Mouse (Mus musculus) spleen, adult 2 months (tissue): Measurements from ENCODE around the gene Mrc2. TPM values are rescaled to one million over a fixed set of nuclear protein-coding genes. Genes with fewer than 3 reads are reported as not detected.

Experiments
- DNase-seq, 2 experiments: peaks; one replicate each; pipeline versions ENCODE4 v3.0.0 to v3.0.0-alpha.2; 2012 to 2021; ENCODE audit warnings: low spot score in 2 of 2, low read depth in 1 of 2
- H3K27ac ChIP-seq: fragments of 200-500 bp; 2 replicates; pipeline ENCODE4 v1.5.1; 2012; ENCODE audit warnings: low read length, inconsistent platforms; ENCODE audit not compliant: insufficient read depth
- H3K27me3 ChIP-seq: fragments of 200-500 bp; 2 replicates; pipeline ENCODE4 v1.6.1; 2012; ENCODE audit warnings: mild to moderate bottlenecking, moderate library complexity, low read length, inconsistent platforms; ENCODE audit not compliant: control insufficient read depth, insufficient read depth
- H3K36me3 ChIP-seq: fragments of 200-500 bp; 2 replicates; pipeline ENCODE4 v1.6.1; 2012; ENCODE audit warnings: mild to moderate bottlenecking, low read length, inconsistent platforms; ENCODE audit not compliant: control insufficient read depth, insufficient read depth
- H3K4me1 ChIP-seq: fragments of 200-500 bp; 2 replicates; pipeline ENCODE4 v1.6.1; 2011; ENCODE audit warnings: inconsistent platforms; ENCODE audit not compliant: control insufficient read depth, insufficient read depth, insufficient read length
- H3K4me3 ChIP-seq: fragments of 200-500 bp; 2 replicates; pipeline ENCODE4 v1.5.1; 2011; ENCODE audit warnings: mild to moderate bottlenecking, inconsistent platforms; ENCODE audit not compliant: insufficient read depth, insufficient read length; ENCODE audit errors: extremely low read depth
- CTCF ChIP-seq: fragments of 200-500 bp; IDR thresholded peaks from 2 replicates; pipeline ENCODE4 v1.5.1; 2011; ENCODE audit warnings: mild to moderate bottlenecking, inconsistent platforms; ENCODE audit not compliant: insufficient read depth, insufficient read length, insufficient replicate concordance; ENCODE audit errors: extremely low read depth
- POLR2A ChIP-seq: fragments of 200-500 bp; IDR thresholded peaks from 2 replicates; pipeline ENCODE4 v1.6.1; 2011; ENCODE audit warnings: low read depth, low read length, inconsistent platforms
- WGBS: fragments of 180-500 bp; shearing (Covaris S2); methylation state at CpG from one replicate; pipeline ENCODE4 v1.1.7; 2018; 5-methylcytosine and 5-hydroxymethylcytosine counted together
- polyA plus RNA-seq: library from polyadenylated mRNA; depleted of rRNA; stranded (reverse); fragments of >200 nt; gene quantifications from 2 replicates; pipeline ENCODE4 v1.2.3, GENCODE M21; 2012

Gene Mrc2
- polyA plus RNA-seq, 1 experiment: 5.9 TPM

DNA sequence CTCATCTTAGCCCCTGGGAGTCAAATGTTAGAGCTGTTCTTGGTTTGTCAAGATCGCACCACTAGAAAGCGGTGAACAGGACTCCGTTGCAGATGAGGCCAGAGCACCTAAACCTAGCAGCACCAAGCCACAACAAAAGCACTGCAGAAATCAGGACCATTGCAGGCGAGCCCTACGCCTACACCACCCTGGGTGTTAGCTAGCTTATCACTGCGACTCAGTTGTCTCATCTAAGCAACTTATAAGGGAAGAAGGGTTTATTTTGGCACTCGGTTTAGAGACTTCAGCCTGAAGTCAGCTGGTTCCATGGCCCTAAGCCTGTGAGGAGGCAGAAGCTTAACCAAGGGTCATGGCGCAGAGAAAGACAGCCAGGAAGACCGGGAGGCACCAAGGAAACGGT is 3.6 kb downstream of the Mrc2 start:
- no peak overlapping the region for H3K27ac ChIP-seq
- no peaks in the 10 kb centered on the region for H3K36me3 ChIP-seq
- H3K27me3 ChIP-seq: peaks cover 10% of the 10 kb centered on the region
- 89% methylated on average over 10 of the region's 10 CpGs for WGBS
- TF ChIP-seq POLR2A (no peak), CTCF (no peak)
- no peak for DNase-seq
- H3K4me1 ChIP-seq: peaks cover 6% of the 10 kb centered on the region
- H3K4me3 ChIP-seq: no peak overlapping the region

DNA sequence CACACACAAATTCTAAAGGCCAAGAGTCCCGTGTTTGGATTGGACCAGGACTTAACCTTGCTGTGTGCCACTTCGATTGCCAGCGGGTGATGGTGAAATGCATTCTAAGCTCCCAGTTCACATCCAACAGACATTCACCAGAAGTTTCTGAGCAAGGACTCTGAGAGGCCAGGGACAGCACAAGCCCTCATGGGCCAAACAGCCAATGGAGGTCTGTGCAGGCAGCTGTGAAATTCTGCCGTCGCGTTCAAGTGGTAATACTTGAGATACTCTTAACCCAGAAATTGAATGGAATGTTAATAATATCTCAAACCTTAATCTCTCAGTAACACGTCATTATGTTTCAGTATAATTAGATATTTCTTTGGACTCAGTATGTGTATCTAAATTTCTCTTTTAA is 17.8 kb downstream of the Mrc2 start:
- no peaks in the 10 kb centered on the region for H3K36me3 ChIP-seq
- 90% methylated on average over 7 of the region's 7 CpGs for whole genome bisulfite sequencing

DNA sequence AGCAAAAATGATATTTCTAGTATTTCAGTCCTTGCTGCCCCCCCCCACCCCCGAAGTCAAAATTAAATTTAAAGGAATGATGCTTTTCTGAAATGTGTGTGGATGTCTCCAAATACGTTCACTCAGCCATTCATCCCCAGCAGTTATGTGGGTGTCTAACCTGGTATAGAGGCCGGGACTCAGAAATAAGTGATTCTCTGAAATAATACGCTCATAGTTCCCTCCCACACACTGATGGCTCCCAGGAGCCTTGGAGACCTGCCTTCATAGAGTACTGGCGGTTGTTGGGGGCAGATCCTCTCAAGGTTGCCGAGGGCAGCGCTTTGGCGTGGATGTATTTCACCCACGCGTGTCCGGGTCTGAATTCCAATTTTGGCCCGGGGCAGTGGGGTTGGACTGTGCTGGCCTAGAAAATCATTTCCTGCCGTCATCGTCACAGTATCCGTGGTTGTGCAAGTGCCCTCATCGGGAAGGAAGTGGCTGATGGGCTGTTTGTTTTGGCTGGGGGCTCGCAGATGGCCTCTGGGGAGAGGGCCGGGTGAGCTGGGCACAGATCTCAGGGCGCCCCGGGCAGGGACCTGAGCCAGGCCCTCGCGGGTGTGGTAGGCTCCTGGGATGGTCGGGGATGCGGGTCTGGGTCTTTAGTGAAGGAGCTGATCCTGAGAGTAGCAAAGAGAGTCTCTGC is 19.0 kb downstream of the Mrc2 start:
- Histone ChIP-seq H3K36me3 (no peaks in the 10 kb centered on the region), H3K4me1 (no peaks in the 10 kb centered on the region), H3K27ac (no peak overlapping the region), H3K27me3 (no peaks in the 10 kb centered on the region), H3K4me3 (no peak overlapping the region)
- WGBS: 14% methylated on average over 24 of the region's 24 CpGs
- TF ChIP-seq POLR2A (no peak), CTCF (no peak)
- no peak for DNase-seq

More for the DNA sequence above, 17.8 kb downstream of the Mrc2 start:
- no peak for TF ChIP-seq CTCF
- TF ChIP-seq POLR2A: no peak
- H3K27me3 ChIP-seq: no peaks in the 10 kb centered on the region
- H3K4me3 ChIP-seq: no peak overlapping the region
- no peaks in the 10 kb centered on the region for H3K4me1 ChIP-seq
- no peak overlapping the region for H3K27ac ChIP-seq
- DNase-seq: no peak

DNA sequence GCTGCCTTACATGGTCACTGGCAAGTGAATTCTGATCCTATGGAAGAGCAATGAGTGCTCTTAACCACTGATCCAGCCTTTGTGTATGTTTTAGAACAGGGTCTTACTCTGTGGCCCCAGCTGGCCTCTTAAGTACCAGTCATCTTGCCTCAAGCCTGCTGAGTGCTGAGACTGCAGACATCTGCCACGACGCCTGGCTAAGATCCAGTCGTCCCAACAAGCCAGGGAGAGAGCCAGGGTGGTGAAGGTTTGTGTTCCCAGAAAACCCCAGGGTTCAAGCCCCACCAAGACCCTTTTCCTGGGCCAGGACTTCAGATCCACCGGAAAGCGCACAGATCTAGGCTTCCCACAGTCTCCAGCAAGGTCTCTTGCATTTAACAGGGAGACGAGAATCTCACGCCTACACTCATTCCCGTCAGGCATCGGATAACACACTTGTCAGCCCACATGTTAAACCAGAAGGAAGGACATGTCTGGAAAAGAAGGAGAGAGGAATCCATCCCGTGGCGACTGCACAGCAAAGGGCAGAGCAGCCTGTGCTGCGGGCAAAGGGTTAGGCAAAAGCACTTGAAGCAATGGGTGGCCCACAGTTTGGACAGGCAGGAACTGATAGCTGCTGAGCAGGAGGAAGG is 20.0 kb downstream of the Mrc2 start:
- TF ChIP-seq POLR2A: no peak
- no peak for TF ChIP-seq CTCF
- Histone ChIP-seq H3K36me3 (no peaks in the 10 kb centered on the region), H3K27ac (no peak overlapping the region), H3K4me3 (no peak overlapping the region), H3K27me3 (no peaks in the 10 kb centered on the region), H3K4me1 (no peaks in the 10 kb centered on the region)
- 76% methylated on average over 12 of the region's 12 CpGs for WGBS
- no peak for DNase-seq

DNA sequence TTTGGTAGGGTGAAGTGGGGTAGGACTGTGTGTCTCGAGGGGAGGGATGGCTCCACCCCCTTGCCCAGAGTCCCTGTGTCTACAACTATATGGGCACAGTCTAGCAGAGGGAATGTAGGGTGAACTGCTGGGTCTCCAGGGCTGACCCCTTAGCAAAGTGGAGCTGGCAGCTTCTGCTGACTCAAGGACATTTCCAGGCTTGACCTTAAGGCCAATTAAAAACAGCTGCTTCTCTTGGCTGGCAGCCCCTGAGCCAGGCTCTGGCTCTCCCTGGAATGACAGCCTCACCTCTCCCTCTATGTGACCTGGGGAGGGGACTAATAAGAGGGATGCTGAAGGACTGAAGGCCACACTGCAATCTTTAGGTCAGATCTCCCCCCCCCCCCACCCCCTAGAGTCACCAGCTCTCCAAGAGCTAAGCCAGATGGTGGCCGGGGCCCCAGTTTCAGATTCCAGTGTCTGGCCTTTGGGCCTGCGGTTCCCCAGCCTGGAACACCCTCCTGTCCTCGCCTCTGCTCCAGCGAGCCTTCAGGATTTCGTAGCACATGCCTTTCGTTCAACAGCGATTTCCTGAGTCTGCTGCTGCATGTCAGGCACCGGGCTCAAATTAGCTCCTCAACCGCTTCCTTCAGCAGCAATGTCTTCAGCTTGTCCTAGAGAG is 20.7 kb downstream of the Mrc2 start:
- Histone ChIP-seq H3K4me1 (no peaks in the 10 kb centered on the region), H3K27me3 (no peaks in the 10 kb centered on the region), H3K4me3 (no peak overlapping the region), H3K36me3 (no peaks in the 10 kb centered on the region), H3K27ac (no peak overlapping the region)
- WGBS: 19% methylated on average over 10 of the region's 10 CpGs
- TF ChIP-seq CTCF (no peak), POLR2A (no peak)
- DNase-seq: no peak

DNA sequence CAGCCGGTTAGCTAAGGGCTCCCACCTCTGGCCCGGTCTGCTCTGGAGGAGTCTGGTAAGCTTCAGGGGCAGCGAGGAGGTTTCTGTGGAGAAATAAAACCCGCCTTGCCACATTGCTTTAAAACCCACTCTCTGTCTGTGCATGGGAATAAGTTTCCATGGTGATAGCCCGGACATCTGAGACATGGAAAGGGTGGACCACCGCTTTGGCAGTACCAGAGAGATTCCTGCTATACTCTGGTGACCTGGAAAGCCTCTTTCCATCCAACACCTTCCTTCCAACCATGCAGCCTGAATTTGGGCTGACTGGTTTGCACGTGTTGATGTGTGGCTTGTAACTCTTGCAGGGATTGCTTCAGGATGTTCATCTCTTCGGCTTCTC is 21.2 kb downstream of the Mrc2 start:
- H3K27ac ChIP-seq: no peak overlapping the region
- WGBS: 66% methylated on average over 8 of the region's 8 CpGs
- no peak for TF ChIP-seq POLR2A
- TF ChIP-seq CTCF: no peak

DNA sequence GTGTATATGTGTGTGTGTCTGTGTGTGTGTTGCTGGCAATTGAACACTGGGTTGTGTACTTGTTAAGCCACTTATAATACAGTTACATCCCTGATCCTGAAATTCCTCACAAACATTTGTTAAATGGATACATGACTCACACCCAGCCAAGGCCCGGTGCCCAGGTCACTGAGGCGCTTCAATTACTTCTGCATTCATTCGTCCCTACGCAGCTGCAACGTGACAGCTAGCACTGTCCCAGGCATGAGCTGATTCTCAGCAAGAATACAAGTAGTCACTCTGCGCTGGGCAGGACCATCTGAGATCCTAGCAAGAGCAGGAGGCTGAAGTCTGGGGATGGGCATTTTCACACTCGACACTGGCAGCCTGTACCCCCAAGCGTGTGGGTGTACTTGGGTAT is 22.9 kb downstream of the Mrc2 start:
- TF ChIP-seq POLR2A: no peak
- TF ChIP-seq CTCF: no peak
- 83% methylated on average over 8 of the region's 8 CpGs for WGBS
- Histone ChIP-seq H3K27me3 (no peaks in the 10 kb centered on the region), H3K27ac (no peak overlapping the region), H3K4me3 (no peak overlapping the region), H3K4me1 (no peaks in the 10 kb centered on the region), H3K36me3 (no peaks in the 10 kb centered on the region)
- no peak for DNase-seq

More for the DNA sequence above, 21.2 kb downstream of the Mrc2 start:
- Histone ChIP-seq H3K36me3 (no peaks in the 10 kb centered on the region), H3K4me1 (no peaks in the 10 kb centered on the region), H3K4me3 (no peak overlapping the region), H3K27me3 (no peaks in the 10 kb centered on the region)
- DNase-seq: no peak
